Mouse (Mus musculus) hindbrain, embryonic 15.5 days (tissue): ENCODE results near the gene Spint1. TPM values are rescaled to one million over a fixed set of nuclear protein-coding genes. Genes with fewer than 3 reads are reported as not detected.

Experiments
- ATAC-seq: fragments of 200-750 bp; cut with Nextera tagmentation; 2 replicates; pipeline ENCODE4 v1.8.0; 2017; ENCODE audit warnings: low read depth, moderate number of reproducible peaks, moderate TSS enrichment; ENCODE audit not compliant: low FRiP score
- H3K27ac ChIP-seq: fragments of 300-500 bp; sonication (generic); replicated peaks from 2 replicates; pipeline ENCODE4 v1.5.1; 2015; ENCODE audit warnings: mild to moderate bottlenecking, inconsistent platforms
- H3K27me3 ChIP-seq: fragments of 300-500 bp; sonication (generic); 2 replicates; pipeline ENCODE4 v1.6.1; 2015; ENCODE audit warnings: control low read depth, inconsistent platforms
- H3K36me3 ChIP-seq: fragments of 300-500 bp; sonication (generic); 2 replicates; pipeline ENCODE4 v1.6.1; 2015; ENCODE audit warnings: control low read depth, inconsistent platforms
- H3K4me1 ChIP-seq: fragments of 300-500 bp; sonication (generic); replicated peaks from 2 replicates; pipeline ENCODE4 v1.6.1; 2015; ENCODE audit warnings: control low read depth, inconsistent platforms
- H3K4me2 ChIP-seq: fragments of 300-500 bp; sonication (generic); 2 replicates; pipeline ENCODE4 v1.6.1; 2015; ENCODE audit warnings: moderate library complexity, mild to moderate bottlenecking, inconsistent platforms
- H3K4me3 ChIP-seq: fragments of 300-500 bp; sonication (generic); 2 replicates; pipeline ENCODE4 v1.5.1; 2015; ENCODE audit warnings: mild to moderate bottlenecking, inconsistent platforms
- H3K9ac ChIP-seq: fragments of 300-500 bp; sonication (generic); 2 replicates; pipeline ENCODE4 v1.6.1; 2015; ENCODE audit warnings: inconsistent platforms
- H3K9me3 ChIP-seq: fragments of 300-500 bp; sonication (generic); 2 replicates; pipeline ENCODE4 v1.6.1; 2016; ENCODE audit warnings: control low read depth, inconsistent platforms
- WGBS: fragments of 180-500 bp; shearing (Covaris S2); methylation state at CpG from one replicate; pipeline ENCODE4 v1.1.7; 2015; 5-methylcytosine and 5-hydroxymethylcytosine counted together
- polyA plus RNA-seq: library from polyadenylated mRNA; unstranded; fragments of >200 nt; fragmentation: Nextera tagmentation; extraction: Ambion mirVana; gene quantifications from 2 replicates; pipeline ENCODE4 v1.2.1, GENCODE M21; 2015

Gene Spint1
- polyA plus RNA-seq, 1 experiment from 2014 or later, result 0.99 TPM

GRCm38 (mm10) chr2:119249592-119250061 lies 12.5 kb downstream of the Spint1 start:
- Histone ChIP-seq H3K9me3 (no peaks in the 10 kb centered on the region), H3K27me3 (peaks cover 4% of the 10 kb centered on the region; the same call in 1 of the 2 replicates), H3K9ac (no peak overlapping the region), H3K4me1 (no peaks in the 10 kb centered on the region), H3K4me2 (no peak overlapping the region), H3K36me3 (no peaks in the 10 kb centered on the region), H3K4me3 (no peak overlapping the region), H3K27ac (no peak overlapping the region)
- ATAC-seq, result peak; percentile 34; the same call in 1 of the 2 replicates
- 76% methylated on average over 4 of the region's 4 CpGs for WGBS

DNA sequence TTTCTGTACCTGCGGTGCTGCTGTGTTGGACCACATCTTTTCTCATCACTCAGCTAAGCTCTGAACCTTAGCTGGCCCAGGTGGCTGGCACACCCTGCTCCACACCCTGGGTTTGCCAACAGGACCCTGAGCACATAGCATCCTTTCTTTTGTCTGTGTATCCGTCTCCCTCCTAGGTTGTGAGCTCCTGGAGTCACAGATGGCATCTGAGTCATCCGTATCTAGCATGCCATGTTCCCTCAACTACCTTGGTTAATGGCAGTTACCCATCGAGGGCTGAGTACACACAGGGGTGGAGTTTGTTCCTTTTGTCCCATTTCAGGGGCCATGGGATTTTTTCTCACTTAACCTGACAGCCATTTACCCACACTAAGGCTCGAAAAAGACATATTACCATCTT lies 13.2 kb downstream of the Spint1 start:
- Histone ChIP-seq H3K9ac (no peak overlapping the region), H3K27me3 (peaks cover 4% of the 10 kb centered on the region; the same call in 1 of the 2 replicates), H3K4me2 (no peak overlapping the region), H3K27ac (no peak overlapping the region), H3K9me3 (no peaks in the 10 kb centered on the region), H3K4me3 (no peak overlapping the region), H3K4me1 (no peaks in the 10 kb centered on the region), H3K36me3 (no peaks in the 10 kb centered on the region)
- no peak for ATAC-seq
- WGBS, result 63% methylated on average over 5 of the region's 5 CpGs

DNA sequence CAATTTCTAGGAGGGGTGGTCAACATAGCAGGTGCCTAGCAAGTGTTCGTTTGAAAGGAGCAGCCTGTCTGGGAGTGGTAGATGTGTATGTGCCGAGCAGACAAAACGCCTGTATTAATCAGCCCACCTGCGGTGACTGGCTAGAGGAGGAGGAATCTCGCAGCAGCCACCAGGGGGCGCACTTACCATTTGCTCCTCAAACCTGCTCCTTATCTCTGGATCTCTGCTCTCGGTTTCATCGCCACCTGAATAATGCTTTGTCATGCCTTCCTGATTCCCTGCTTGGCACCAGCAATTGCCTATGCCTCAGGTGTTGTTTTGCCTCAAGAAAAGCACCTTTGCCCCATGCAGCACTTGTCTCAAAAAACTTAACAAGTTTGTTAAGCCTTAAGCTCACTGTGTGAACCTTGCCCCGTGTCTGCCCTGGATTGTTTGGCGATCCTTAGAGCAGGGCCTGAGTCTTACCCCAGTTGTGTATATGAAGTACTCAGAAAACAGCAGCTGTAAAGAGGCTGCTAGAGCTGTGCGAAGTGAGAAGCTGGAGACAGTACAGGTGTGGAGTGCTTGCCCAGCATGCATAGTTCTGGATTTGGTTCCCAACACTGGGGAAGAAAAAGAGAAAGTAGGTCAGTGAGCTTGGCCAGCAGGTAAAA lies 13.8 kb downstream of the Spint1 start:
- peak; percentile 48; the same call in 1 of the 2 replicates for ATAC-seq
- Histone ChIP-seq H3K27me3 (peaks cover 7% of the 10 kb centered on the region; the same call in 1 of the 2 replicates), H3K9ac (no peak overlapping the region), H3K4me3 (no peak overlapping the region), H3K36me3 (no peaks in the 10 kb centered on the region), H3K27ac (no peak overlapping the region), H3K4me2 (no peak overlapping the region), H3K9me3 (no peaks in the 10 kb centered on the region), H3K4me1 (no peaks in the 10 kb centered on the region)
- WGBS, result 17% methylated on average over 11 of the region's 11 CpGs

- Histone ChIP-seq H3K9me3 (no peaks in the 10 kb centered on the region), H3K36me3 (no peaks in the 10 kb centered on the region), H3K4me2 (no peak overlapping the region), H3K9ac (no peak overlapping the region), H3K4me1 (no peaks in the 10 kb centered on the region), H3K4me3 (no peak overlapping the region), H3K27ac (no peak overlapping the region), H3K27me3 (peaks cover 7% of the 10 kb centered on the region; the same call in 1 of the 2 replicates)
- no peak for ATAC-seq
- 9% methylated on average over 7 of the region's 7 CpGs for WGBS
Measured at GRCm38 (mm10) chr2:119254976-119255375, 17.8 kb downstream of the Spint1 start.

- H3K9me3 ChIP-seq, result no peaks in the 10 kb centered on the region
- H3K27ac ChIP-seq, result no peak overlapping the region
- ATAC-seq, result no peak
- peaks cover 6% of the 10 kb centered on the region; the same call in 1 of the 2 replicates for H3K4me1 ChIP-seq
- H3K27me3 ChIP-seq, result peaks cover 2% of the 10 kb centered on the region; the same call in 1 of the 2 replicates
- H3K4me2 ChIP-seq, result no peak overlapping the region
- H3K9ac ChIP-seq, result no peak overlapping the region
- 73% methylated on average over 1 of the region's 1 CpGs for WGBS
- H3K4me3 ChIP-seq, result no peak overlapping the region
- no peaks in the 10 kb centered on the region for H3K36me3 ChIP-seq
Measured at GRCm38 (mm10) chr2:119260518-119260917, 23.4 kb downstream of the Spint1 start.

- ATAC-seq, result no peak
- Histone ChIP-seq H3K27ac (no peak overlapping the region), H3K9ac (no peak overlapping the region), H3K4me2 (no peak overlapping the region), H3K27me3 (no peaks in the 10 kb centered on the region), H3K4me3 (no peak overlapping the region), H3K9me3 (no peaks in the 10 kb centered on the region), H3K4me1 (peaks cover 6% of the 10 kb centered on the region; the same call in 1 of the 2 replicates), H3K36me3 (no peaks in the 10 kb centered on the region)
- 53% methylated on average over 2 of the region's 2 CpGs for whole genome bisulfite sequencing
Measured at GRCm38 (mm10) chr2:119261326-119261725, 24.2 kb downstream of the Spint1 start.

GRCm38 (mm10) chr2:119262978-119263377 lies 25.8 kb downstream of the Spint1 start:
- ATAC-seq, result peak; percentile 57; the same call in 1 of the 2 replicates
- Histone ChIP-seq H3K4me2 (peak overlapping the region; percentile 9; the same call in 1 of the 2 replicates), H3K36me3 (no peaks in the 10 kb centered on the region), H3K27me3 (no peaks in the 10 kb centered on the region), H3K4me3 (no peak overlapping the region), H3K9me3 (no peaks in the 10 kb centered on the region), H3K27ac (0 out of 2 replicates have a peak overlapping the region, but pooled peaks have one; percentile 15), H3K9ac (no peak overlapping the region), H3K4me1 (peaks cover 6% of the 10 kb centered on the region; the same call in 1 of the 2 replicates)
- WGBS, result 42% methylated on average over 8 of the region's 8 CpGs

GRCm38 (mm10) chr2:119263813-119264212 lies 26.7 kb downstream of the Spint1 start:
- Histone ChIP-seq H3K9ac (no peak overlapping the region), H3K27me3 (no peaks in the 10 kb centered on the region), H3K9me3 (no peaks in the 10 kb centered on the region), H3K4me3 (no peak overlapping the region), H3K36me3 (no peaks in the 10 kb centered on the region), H3K27ac (no peak overlapping the region), H3K4me1 (peaks cover 10% of the 10 kb centered on the region), H3K4me2 (no peak overlapping the region)
- WGBS, result 80% methylated on average over 5 of the region's 5 CpGs
- ATAC-seq, result no peak

DNA sequence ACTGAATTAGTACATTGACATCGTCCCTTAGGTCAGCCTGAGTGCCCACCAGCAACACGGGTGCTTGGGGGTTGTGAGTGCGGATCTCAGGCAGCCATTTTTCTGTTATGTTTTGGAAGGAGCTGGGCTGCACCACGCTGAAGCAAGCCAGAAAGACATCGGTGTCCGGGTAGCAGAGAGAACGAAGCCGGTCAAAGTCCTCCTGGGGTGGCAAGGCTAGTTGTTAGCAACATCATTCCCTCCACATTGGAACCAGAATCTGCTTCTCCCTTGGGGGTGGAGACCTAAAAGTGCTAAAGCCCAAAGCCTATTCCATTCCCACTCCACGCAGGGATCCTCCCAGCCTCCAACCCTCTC lies 33.1 kb downstream of the Spint1 start:
- ATAC-seq, result peak; percentile 4; the same call in 1 of the 2 replicates
- no peaks in the 10 kb centered on the region for H3K9me3 ChIP-seq
- H3K4me1 ChIP-seq, result peaks cover 22% of the 10 kb centered on the region
- no peaks in the 10 kb centered on the region for H3K27me3 ChIP-seq
- peak overlapping the region; percentile 86 for H3K4me3 ChIP-seq
- 52% methylated on average over 9 of the region's 9 CpGs for WGBS
- peak overlapping the region; percentile 88 for H3K27ac ChIP-seq
- H3K36me3 ChIP-seq, result no peaks in the 10 kb centered on the region
- H3K9ac ChIP-seq, result peak overlapping the region; percentile 91
- peak overlapping the region; percentile 89 for H3K4me2 ChIP-seq

DNA sequence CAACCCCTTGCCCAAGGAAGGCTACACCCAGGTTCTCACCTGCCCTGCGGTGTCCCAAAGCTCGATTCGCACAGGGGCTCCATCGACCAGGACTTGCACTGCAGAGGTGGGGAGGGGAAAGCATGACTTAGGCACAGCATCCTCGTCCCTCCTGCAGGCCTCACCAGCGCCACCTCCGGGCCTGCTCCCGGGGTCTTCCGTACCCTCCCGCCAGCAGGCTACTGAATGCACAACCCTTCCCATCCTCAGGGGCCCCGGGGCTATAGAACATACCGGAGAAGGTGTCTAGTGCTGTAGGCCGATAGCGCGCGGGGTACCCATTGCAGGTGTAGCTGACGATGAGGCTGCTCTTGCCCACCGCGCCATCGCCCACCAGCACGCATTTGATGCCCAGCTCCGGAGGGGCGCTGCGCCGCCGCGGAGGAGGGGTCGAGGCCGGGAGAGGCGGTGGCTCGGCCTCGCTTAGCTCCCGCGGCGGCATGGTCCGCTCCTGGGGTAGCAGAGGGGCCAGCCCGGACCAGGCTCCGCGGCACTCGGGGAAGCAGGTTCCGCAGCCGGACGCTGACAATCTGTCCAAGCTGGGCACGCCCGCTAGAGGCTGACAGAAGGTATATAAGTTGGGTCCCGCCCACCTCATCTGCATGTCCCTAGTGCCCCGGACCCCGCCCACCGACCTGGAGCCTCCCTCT lies 33.6 kb downstream of the Spint1 start, which contains the start of gene Rhov:
Gene Rhov (minus strand): TSS at position 630 of the 689 bp plus-strand sequence.
- Histone ChIP-seq H3K27me3 (no peaks in the 10 kb centered on the region), H3K4me1 (peaks cover 22% of the 10 kb centered on the region), H3K4me3 (peak within 1 kb of the TSS; percentile 86), H3K4me2 (peak within 1 kb of the TSS; percentile 89), H3K36me3 (no peaks in the 10 kb centered on the region), H3K27ac (peak within 1 kb of the TSS; percentile 88), H3K9me3 (no peaks in the 10 kb centered on the region), H3K9ac (peak within 1 kb of the TSS; percentile 91)
- under 1% methylated on average over 49 of the region's 49 CpGs for WGBS
- ATAC-seq, result peak; percentile 91

GRCm38 (mm10) chr2:119274126-119274525 lies 37.0 kb downstream of the Spint1 start:
- 95% methylated on average over 1 of the region's 1 CpGs for WGBS
- Histone ChIP-seq H3K36me3 (no peaks in the 10 kb centered on the region), H3K4me2 (no peak overlapping the region), H3K9ac (no peak overlapping the region), H3K27me3 (no peaks in the 10 kb centered on the region), H3K4me1 (peaks cover 15% of the 10 kb centered on the region), H3K27ac (no peak overlapping the region), H3K9me3 (no peaks in the 10 kb centered on the region), H3K4me3 (no peak overlapping the region)
- ATAC-seq, result no peak

DNA sequence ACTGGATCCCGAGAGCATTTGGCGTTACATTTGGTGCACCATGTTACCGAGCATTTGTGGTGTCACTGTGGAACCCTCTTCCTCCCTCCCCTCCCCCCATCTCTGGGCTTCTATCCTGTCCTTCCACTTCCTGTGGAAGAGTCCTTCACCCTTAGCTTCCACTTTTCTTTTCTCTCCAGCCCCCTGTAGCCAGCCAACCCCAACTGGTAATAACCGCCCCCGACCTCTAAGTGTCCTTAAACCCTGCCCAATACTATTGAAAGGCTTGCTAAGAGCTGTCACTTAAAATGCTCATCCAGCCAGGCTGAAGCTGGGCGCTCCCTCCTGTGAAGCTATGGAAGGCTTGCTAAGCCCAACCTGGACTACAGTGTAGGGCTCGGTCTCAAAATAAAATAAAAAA lies 39.8 kb downstream of the Spint1 start:
- Histone ChIP-seq H3K9ac (no peak overlapping the region), H3K4me2 (no peak overlapping the region), H3K9me3 (no peaks in the 10 kb centered on the region), H3K4me3 (no peak overlapping the region), H3K36me3 (no peaks in the 10 kb centered on the region), H3K27me3 (no peaks in the 10 kb centered on the region), H3K4me1 (no peaks in the 10 kb centered on the region), H3K27ac (no peak overlapping the region)
- ATAC-seq, result no peak
- WGBS, result 84% methylated on average over 7 of the region's 7 CpGs
